Mouse (Mus musculus): ENCODE results near the gene Ppm1g. TPM values are rescaled to one million over a fixed set of nuclear protein-coding genes. Genes with fewer than 3 reads are reported as not detected.

Gene Ppm1g
- polyA plus RNA-seq (2015; fragmentation: Nextera tagmentation; extraction: Ambion mirVana): 124 and 125 TPM in 2 replicates

GRCm38 (mm10) chr5:31220448-31221303 lies at the start of gene Ppm1g:
TSS of gene Ppm1g (minus strand) at chr5:31220687.
- ATAC-seq (ENCODE audit: insufficient read depth, low FRiP score, low read depth): peak; percentile 96
- Histone ChIP-seq H3K27me3 (replicated peaks) (no peaks in the 10 kb centered on the region), H3K36me3 (no peaks in the 10 kb centered on the region), H3K4me2 (peak within 1 kb of the TSS; percentile 85), H3K9ac (peak within 1 kb of the TSS; percentile 96), H3K4me1 (no peaks in the 10 kb centered on the region), H3K4me3 (replicated peaks) (peak within 1 kb of the TSS; percentile 100), H3K9me3 (no peaks in the 10 kb centered on the region), H3K27ac (peak within 1 kb of the TSS; percentile 95)
- WGBS: under 1% methylated on average over 70 of the region's 70 CpGs

GRCm38 (mm10) chr5:31267686-31268085 lies 47.2 kb upstream of the Ppm1g start:
- 92% methylated on average over 6 of the region's 6 CpGs for WGBS
- no peak overlapping the region for H3K27ac ChIP-seq
- no peaks in the 10 kb centered on the region for H3K4me1 ChIP-seq
- H3K9ac ChIP-seq: no peak overlapping the region
- no peak for ATAC-seq (ENCODE audit: insufficient read depth, low FRiP score, low read depth)
- H3K4me2 ChIP-seq: no peak overlapping the region
- no peaks in the 10 kb centered on the region for H3K27me3 ChIP-seq (replicated peaks)
- H3K9me3 ChIP-seq: no peaks in the 10 kb centered on the region
- H3K36me3 ChIP-seq: peaks cover 39% of the 10 kb centered on the region
- H3K4me3 ChIP-seq (replicated peaks): no peak overlapping the region

- 90% methylated on average over 7 of the region's 7 CpGs for WGBS
- H3K27me3 ChIP-seq (replicated peaks): no peaks in the 10 kb centered on the region
- H3K9me3 ChIP-seq: no peaks in the 10 kb centered on the region
- ATAC-seq (ENCODE audit: insufficient read depth, low FRiP score, low read depth): no peak; the same call in 1 of the 2 replicates
- H3K27ac ChIP-seq: no peak overlapping the region
- no peak overlapping the region for H3K4me3 ChIP-seq (replicated peaks)
- no peak overlapping the region for H3K4me2 ChIP-seq
- no peaks in the 10 kb centered on the region for H3K4me1 ChIP-seq
- H3K36me3 ChIP-seq: peaks cover 36% of the 10 kb centered on the region
- no peak overlapping the region for H3K9ac ChIP-seq
These were observed 45.6 kb upstream of the Ppm1g start for GRCm38 (mm10) chr5:31266101-31266500.

- H3K9ac ChIP-seq: no peak overlapping the region
- 81% methylated on average over 11 of the region's 11 CpGs for WGBS
- ATAC-seq (ENCODE audit: insufficient read depth, low FRiP score, low read depth): no peak
- no peak overlapping the region for H3K4me3 ChIP-seq (replicated peaks)
- H3K4me1 ChIP-seq: 0 out of 2 replicates have a peak, but pooled peaks cover 10% of the 10 kb centered on the region
- no peak overlapping the region for H3K4me2 ChIP-seq
- no peaks in the 10 kb centered on the region for H3K27me3 ChIP-seq (replicated peaks)
- H3K9me3 ChIP-seq: no peaks in the 10 kb centered on the region
- H3K36me3 ChIP-seq: peaks cover 18% of the 10 kb centered on the region; the same call in 1 of the 2 replicates
- H3K27ac ChIP-seq: no peak overlapping the region
These were observed 37.1 kb upstream of the Ppm1g start for GRCm38 (mm10) chr5:31257616-31258015.

GRCm38 (mm10) chr5:31255971-31256370 lies 35.5 kb upstream of the Ppm1g start:
- ATAC-seq (ENCODE audit: insufficient read depth, low FRiP score, low read depth): no peak
- peaks cover 23% of the 10 kb centered on the region for H3K36me3 ChIP-seq
- H3K4me1 ChIP-seq: peaks cover 15% of the 10 kb centered on the region
- no peak overlapping the region for H3K27ac ChIP-seq
- H3K9ac ChIP-seq: no peak overlapping the region
- 83% methylated on average over 2 of the region's 2 CpGs for WGBS
- no peak overlapping the region for H3K4me2 ChIP-seq
- no peaks in the 10 kb centered on the region for H3K27me3 ChIP-seq (replicated peaks)
- no peaks in the 10 kb centered on the region for H3K9me3 ChIP-seq
- no peak overlapping the region for H3K4me3 ChIP-seq (replicated peaks)

- WGBS: 91% methylated on average over 2 of the region's 2 CpGs
- no peak overlapping the region for H3K9ac ChIP-seq
These were observed 34.9 kb upstream of the Ppm1g start for GRCm38 (mm10) chr5:31255381-31255780.

GRCm38 (mm10) chr5:31254901-31255300 lies 34.4 kb upstream of the Ppm1g start:
- no peak overlapping the region for H3K9ac ChIP-seq
- no peaks in the 10 kb centered on the region for H3K27me3 ChIP-seq (replicated peaks)
- 79% methylated on average over 8 of the region's 8 CpGs for WGBS
- H3K27ac ChIP-seq: peak overlapping the region; percentile 70
- no peaks in the 10 kb centered on the region for H3K9me3 ChIP-seq
- H3K4me1 ChIP-seq: peaks cover 16% of the 10 kb centered on the region
- no peak overlapping the region for H3K4me2 ChIP-seq
- H3K4me3 ChIP-seq (replicated peaks): no peak overlapping the region
- no peak for ATAC-seq (ENCODE audit: insufficient read depth, low FRiP score, low read depth)
- H3K36me3 ChIP-seq: peaks cover 31% of the 10 kb centered on the region

More at GRCm38 (mm10) chr5:31255381-31255780, 34.9 kb upstream of the Ppm1g start:
- no peak overlapping the region for H3K27ac ChIP-seq
- no peak overlapping the region for H3K4me3 ChIP-seq (replicated peaks)
- H3K4me1 ChIP-seq: peaks cover 16% of the 10 kb centered on the region
- peaks cover 28% of the 10 kb centered on the region for H3K36me3 ChIP-seq
- ATAC-seq (ENCODE audit: insufficient read depth, low FRiP score, low read depth): no peak
- no peaks in the 10 kb centered on the region for H3K27me3 ChIP-seq (replicated peaks)
- no peak overlapping the region for H3K4me2 ChIP-seq
- H3K9me3 ChIP-seq: no peaks in the 10 kb centered on the region

GRCm38 (mm10) chr5:31254452-31254851 lies 34.0 kb upstream of the Ppm1g start:
- no peak overlapping the region for H3K9ac ChIP-seq
- H3K4me3 ChIP-seq (replicated peaks): no peak overlapping the region
- 66% methylated on average over 7 of the region's 7 CpGs for WGBS
- H3K27ac ChIP-seq: peak overlapping the region; percentile 70
- H3K27me3 ChIP-seq (replicated peaks): no peaks in the 10 kb centered on the region
- peak; percentile 36 for ATAC-seq (ENCODE audit: insufficient read depth, low FRiP score, low read depth)
- H3K9me3 ChIP-seq: no peaks in the 10 kb centered on the region
- peak overlapping the region; percentile 52 for H3K4me2 ChIP-seq
- H3K36me3 ChIP-seq: peaks cover 31% of the 10 kb centered on the region
- peaks cover 16% of the 10 kb centered on the region for H3K4me1 ChIP-seq

- H3K4me1 ChIP-seq: peaks cover 16% of the 10 kb centered on the region
- H3K4me3 ChIP-seq (replicated peaks): no peak overlapping the region
- WGBS: 95% methylated on average over 8 of the region's 8 CpGs
- H3K27ac ChIP-seq: peak overlapping the region; percentile 51
- ATAC-seq (ENCODE audit: insufficient read depth, low FRiP score, low read depth): no peak
- H3K36me3 ChIP-seq: peaks cover 30% of the 10 kb centered on the region
- H3K9me3 ChIP-seq: no peaks in the 10 kb centered on the region
- H3K27me3 ChIP-seq (replicated peaks): no peaks in the 10 kb centered on the region
- H3K9ac ChIP-seq: no peak overlapping the region
- H3K4me2 ChIP-seq: peak overlapping the region; percentile 52
These were observed 33.3 kb upstream of the Ppm1g start for GRCm38 (mm10) chr5:31253806-31254205.

GRCm38 (mm10) chr5:31252795-31253545 lies 32.5 kb upstream of the Ppm1g start:
- Histone ChIP-seq H3K27me3 (replicated peaks) (no peaks in the 10 kb centered on the region), H3K4me3 (replicated peaks) (peak overlapping the region; percentile 45), H3K4me1 (peaks cover 16% of the 10 kb centered on the region), H3K36me3 (peaks cover 33% of the 10 kb centered on the region), H3K4me2 (peak overlapping the region; percentile 52), H3K27ac (peak overlapping the region; percentile 83; the same call in 1 of the 2 replicates), H3K9ac (no peak overlapping the region), H3K9me3 (no peaks in the 10 kb centered on the region)
- no peak for ATAC-seq (ENCODE audit: insufficient read depth, low FRiP score, low read depth)
- WGBS: 71% methylated on average over 16 of the region's 16 CpGs

GRCm38 (mm10) chr5:31252151-31252550 lies 31.7 kb upstream of the Ppm1g start:
- no peak for ATAC-seq (ENCODE audit: insufficient read depth, low FRiP score, low read depth)
- peak overlapping the region; percentile 52 for H3K4me2 ChIP-seq
- no peaks in the 10 kb centered on the region for H3K9me3 ChIP-seq
- peaks cover 16% of the 10 kb centered on the region for H3K4me1 ChIP-seq
- no peaks in the 10 kb centered on the region for H3K27me3 ChIP-seq (replicated peaks)
- peaks cover 39% of the 10 kb centered on the region for H3K36me3 ChIP-seq
- 0 out of 2 replicates have a peak overlapping the region, but pooled peaks have one; percentile 37 for H3K9ac ChIP-seq
- H3K4me3 ChIP-seq (replicated peaks): peak overlapping the region; percentile 45
- peak overlapping the region; percentile 83 for H3K27ac ChIP-seq
- WGBS: 45% methylated on average over 10 of the region's 10 CpGs

Data from stomach, embryonic 15.5 days (tissue).